20 mouse cellular contexts compared by ENCODE assay signal in genomic region chr6:144511925-144512324, GRCm38 (mm10).
DNase-seq lines count a peak whose midpoint lies in the region; ATAC-seq and TF ChIP-seq lines count a peak whose summit lies in the region.
"Had no signal": no experiment of that assay in that cellular context is flagged by ENCODE, and none has a peak within 500 bp of the region (broad histone marks: within the 10 kb centered on the region; RNA-seq: fewer than 3 reads in every experiment).

No protein-coding gene starts in this region.

- H3K27me3 ChIP-seq in forebrain, embryonic 14.5 days (replicated peaks; ENCODE audit: control insufficient read depth, insufficient read depth, low read length), result no peaks in the 10 kb centered on the region
- no peaks in the 10 kb centered on the region for H3K27me3 ChIP-seq in forebrain, embryonic 10.5 days (ENCODE audit: poor library complexity, severe bottlenecking)
- no peaks in the 10 kb centered on the region for H3K27me3 ChIP-seq in heart, adult 2 months (ENCODE audit: control insufficient read depth, insufficient read depth, low read length)
- H3K27me3 ChIP-seq in kidney, embryonic 16.5 days (ENCODE audit: insufficient read depth, low read length), result no peaks in the 10 kb centered on the region
- H3K27me3 ChIP-seq: hindbrain, embryonic 15.5 days had no signal

- TF ChIP-seq CTCF in heart, adult 2 months (IDR thresholded peaks at IDR 0.05), result no peak
- TF ChIP-seq CTCF in brain, embryonic 14.5 days (IDR thresholded peaks at IDR 0.05; ENCODE audit: borderline replicate concordance, extremely low read depth, insufficient read depth, insufficient read length), result no peak

- no peak overlapping the region for H3K9ac ChIP-seq in forebrain, embryonic 14.5 days (ENCODE audit: low read length)
- H3K9ac ChIP-seq in heart, adult 2 months (ENCODE audit: low read depth, low read length), result no peak overlapping the region
- H3K9ac ChIP-seq in kidney, embryonic 16.5 days (replicated peaks; ENCODE audit: low read length), result no peak overlapping the region
- H3K9ac ChIP-seq: hindbrain, embryonic 12.5 days; hindbrain, embryonic 15.5 days had no signal

- H3K36me3 ChIP-seq in forebrain, embryonic 14.5 days (ENCODE audit: control insufficient read depth, insufficient read depth, low read length), result no peaks in the 10 kb centered on the region
- H3K36me3 ChIP-seq in forebrain, embryonic 10.5 days (replicated peaks), result no peaks in the 10 kb centered on the region
- H3K36me3 ChIP-seq in heart, adult 2 months (ENCODE audit: control insufficient read depth, insufficient read depth, low read length), result no peaks in the 10 kb centered on the region
- H3K36me3 ChIP-seq in kidney, embryonic 16.5 days (ENCODE audit: insufficient read depth, low read length), result no peaks in the 10 kb centered on the region
- H3K36me3 ChIP-seq: hindbrain, embryonic 12.5 days; hindbrain, embryonic 15.5 days had no signal

- no peaks in the 10 kb centered on the region for H3K79me2 ChIP-seq in heart, adult 2 months (replicated peaks; ENCODE audit: control insufficient read depth, insufficient read depth, low read length)

- intact Hi-C loops in heart, adult 2 months (cut with DNase I), result no loop called here

- peak; percentile 37 for DNase-seq in forebrain, embryonic 14.5 days (ENCODE audit: low spot score)
- DNase-seq in forebrain, embryonic 10.5 days (ENCODE audit: extremely low spot score, low spot score), result no peak
- peak; percentile 52 for DNase-seq in heart, adult 11 months
- no peak for DNase-seq in heart, adult 2 months
- peak; percentile 58 for DNase-seq in brain, embryonic 14.5 days (ENCODE audit: low read depth)
- DNase-seq: adrenal gland, adult 2 months; adrenal gland, postnatal 25 days; cerebellum, adult 11 months; cerebellum, adult 2 months; cerebellum, adult 9-11 months; cerebellum, postnatal 25 days; embryo, embryonic 11 days; gastrocnemius, postnatal 25 days; kidney, adult 2 months had no signal

- no peak overlapping the region for H3K4me3 ChIP-seq in forebrain, embryonic 14.5 days (ENCODE audit: low read depth, low read length)
- H3K4me3 ChIP-seq in forebrain, embryonic 10.5 days, result no peak overlapping the region
- H3K4me3 ChIP-seq in heart, adult 2 months, result no peak overlapping the region
- no peak overlapping the region for H3K4me3 ChIP-seq in kidney, embryonic 16.5 days (ENCODE audit: low read length)
- H3K4me3 ChIP-seq: hindbrain, embryonic 12.5 days; hindbrain, embryonic 15.5 days had no signal

- no peak for TF ChIP-seq POLR2A in heart, adult 2 months (IDR thresholded peaks at IDR 0.05; ENCODE audit: insufficient read depth, low read depth, low read length)
- no peak for TF ChIP-seq POLR2A in brain, embryonic 14.5 days (IDR thresholded peaks at IDR 0.05; ENCODE audit: borderline replicate concordance, extremely low read depth, insufficient read depth, insufficient read length, poor library complexity, severe bottlenecking)

- H3K4me2 ChIP-seq in forebrain, embryonic 14.5 days (ENCODE audit: low read length), result no peak overlapping the region
- no peak overlapping the region for H3K4me2 ChIP-seq in kidney, embryonic 16.5 days (replicated peaks; ENCODE audit: low read depth, low read length)
- H3K4me2 ChIP-seq: heart, embryonic 11.5 days; hindbrain, embryonic 12.5 days; hindbrain, embryonic 15.5 days had no signal

- TF ChIP-seq EP300 in heart, adult 2 months (IDR thresholded peaks at IDR 0.05; ENCODE audit: insufficient read depth, low read depth, low read length), result no peak

- peaks cover 7% of the 10 kb centered on the region; the same call in 1 of the 2 replicates for H3K4me1 ChIP-seq in forebrain, embryonic 14.5 days (ENCODE audit: control insufficient read depth, insufficient read depth, low read length)
- H3K4me1 ChIP-seq in forebrain, embryonic 10.5 days, result peaks cover 9% of the 10 kb centered on the region; the same call in 1 of the 2 replicates
- H3K4me1 ChIP-seq in heart, adult 2 months (ENCODE audit: control insufficient read depth, insufficient read depth, low read length), result no peaks in the 10 kb centered on the region; the same call in 1 of the 2 replicates
- H3K4me1 ChIP-seq in kidney, embryonic 16.5 days (ENCODE audit: insufficient read depth, low read length), result no peaks in the 10 kb centered on the region; the same call in 1 of the 2 replicates
- H3K4me1 ChIP-seq: hindbrain, embryonic 15.5 days had no signal

- WGBS in forebrain, embryonic 14.5 days, result 65% methylated on average over 7 of the region's 7 CpGs
- WGBS in forebrain, embryonic 10.5 days, result 89% methylated on average over 7 of the region's 7 CpGs
- WGBS in heart, adult 2 months, result 81% methylated on average over 7 of the region's 7 CpGs
- WGBS in kidney, embryonic 16.5 days, result 81% methylated on average over 7 of the region's 7 CpGs

- H3K27ac ChIP-seq in forebrain, embryonic 14.5 days (ENCODE audit: low read depth, low read length), result no peak overlapping the region
- H3K27ac ChIP-seq in forebrain, embryonic 10.5 days, result no peak overlapping the region
- H3K27ac ChIP-seq in heart, adult 2 months, result no peak overlapping the region
- no peak overlapping the region for H3K27ac ChIP-seq in kidney, embryonic 16.5 days (ENCODE audit: low read length)
- H3K27ac ChIP-seq: hindbrain, embryonic 12.5 days; hindbrain, embryonic 15.5 days had no signal

- no peak for ATAC-seq in forebrain, embryonic 14.5 days
- no peak for ATAC-seq in kidney, embryonic 16.5 days (ENCODE audit: low FRiP score, low TSS enrichment)
- ATAC-seq: CD4-positive, CD25-positive, alpha-beta regulatory T cell, adult 4 months; intestine, postnatal 0 days had no signal

- no peaks in the 10 kb centered on the region for H3K9me3 ChIP-seq in forebrain, embryonic 14.5 days (replicated peaks; ENCODE audit: control insufficient read depth, low read length)
- H3K9me3 ChIP-seq in forebrain, embryonic 10.5 days, result no peaks in the 10 kb centered on the region
- no peaks in the 10 kb centered on the region for H3K9me3 ChIP-seq in kidney, embryonic 16.5 days (ENCODE audit: low read length)
- H3K9me3 ChIP-seq: hindbrain, embryonic 12.5 days; hindbrain, embryonic 15.5 days had no signal

Comparison
In these comparisons a context has a peak if more than half of its experiments do, and no peak if none do; other contexts are left out.
1. DNase-seq: peak in forebrain, embryonic 14.5 days (single experiment), heart, adult 11 months (single experiment) and brain, embryonic 14.5 days (single experiment); none in forebrain, embryonic 10.5 days (single experiment) and heart, adult 2 months (0 of 2).